Mouse (Mus musculus): ENCODE measurements around the gene Sema6d.

DNA sequence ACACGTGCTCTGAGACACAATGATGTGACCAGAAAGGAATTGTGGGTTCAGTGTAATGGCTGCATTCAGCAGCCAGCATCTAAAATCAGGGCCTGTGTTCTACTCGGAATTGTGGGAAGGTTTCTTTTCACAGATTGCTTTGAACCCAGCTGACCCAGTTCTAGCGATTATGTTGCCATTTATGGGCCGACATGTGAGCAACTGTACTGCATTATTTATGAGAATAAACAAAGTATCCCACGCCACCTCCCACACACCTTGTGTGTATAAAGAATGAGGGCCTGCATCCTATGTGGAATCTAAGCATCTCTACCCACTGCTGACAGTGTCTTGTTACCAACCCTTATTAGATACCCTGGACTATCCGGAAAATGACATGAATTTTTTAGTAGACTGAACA is 248.5 kb downstream of the Sema6d start:
- TF ChIP-seq CTCF (IDR thresholded peaks at IDR 0.05; ENCODE audit: low read depth), result no peak
- no peak for TF ChIP-seq EP300 (IDR thresholded peaks at IDR 0.05; ENCODE audit: low read depth)
